Mouse (Mus musculus) CH12F3 (cell line): Measurements from ENCODE around the gene Fntb.

ENCODE experiments used
- in situ Hi-C: fragments of 300-500 bp; cut with MboI; formaldehyde crosslinking; loops from 2 replicates; pipeline ENCODE4 v1.14.3; 2020; ENCODE audit warnings: low sequenced_read_pairs

Fntb gene

DNA sequence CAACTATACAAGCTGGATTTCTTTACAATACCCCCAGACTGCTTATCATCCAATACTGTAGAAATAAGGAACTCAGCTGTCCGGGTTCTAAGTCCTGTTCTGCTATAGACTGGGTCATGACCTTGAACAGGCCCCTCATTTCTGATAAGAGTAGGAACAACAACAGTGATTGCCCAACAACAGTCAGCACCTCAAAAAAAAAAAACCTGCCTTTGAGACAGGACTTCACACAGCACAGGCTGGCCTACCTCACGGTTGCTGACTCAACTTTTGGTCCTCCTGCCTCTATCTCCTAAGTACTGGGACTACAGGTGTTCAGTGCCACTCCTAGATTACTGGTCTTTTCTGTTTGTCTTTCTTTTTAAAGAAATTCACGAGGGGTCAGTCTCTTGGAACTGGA lies 183.4 kb downstream of the Fntb start:
- in situ Hi-C loops, result no loop called here

DNA sequence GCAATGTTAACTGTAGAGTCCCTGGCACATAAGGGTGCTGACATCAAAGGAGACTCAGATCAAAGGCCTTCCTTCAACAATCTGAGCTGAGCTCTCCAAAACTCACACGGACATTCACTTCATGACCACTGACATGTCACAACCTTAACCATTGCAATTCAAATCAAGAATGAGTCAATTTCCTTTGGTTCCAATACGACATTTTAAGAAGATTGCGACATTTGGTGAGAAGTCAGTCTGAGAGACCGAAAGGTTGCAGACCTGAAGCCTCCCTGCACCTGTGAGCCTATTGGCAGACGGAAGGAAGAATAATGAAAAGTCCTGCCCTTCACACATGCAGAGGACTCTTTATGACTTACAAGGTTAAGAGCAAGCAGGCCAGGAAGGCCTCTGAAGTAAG lies 184.9 kb downstream of the Fntb start:
- in situ Hi-C loops, result no loop called here

DNA sequence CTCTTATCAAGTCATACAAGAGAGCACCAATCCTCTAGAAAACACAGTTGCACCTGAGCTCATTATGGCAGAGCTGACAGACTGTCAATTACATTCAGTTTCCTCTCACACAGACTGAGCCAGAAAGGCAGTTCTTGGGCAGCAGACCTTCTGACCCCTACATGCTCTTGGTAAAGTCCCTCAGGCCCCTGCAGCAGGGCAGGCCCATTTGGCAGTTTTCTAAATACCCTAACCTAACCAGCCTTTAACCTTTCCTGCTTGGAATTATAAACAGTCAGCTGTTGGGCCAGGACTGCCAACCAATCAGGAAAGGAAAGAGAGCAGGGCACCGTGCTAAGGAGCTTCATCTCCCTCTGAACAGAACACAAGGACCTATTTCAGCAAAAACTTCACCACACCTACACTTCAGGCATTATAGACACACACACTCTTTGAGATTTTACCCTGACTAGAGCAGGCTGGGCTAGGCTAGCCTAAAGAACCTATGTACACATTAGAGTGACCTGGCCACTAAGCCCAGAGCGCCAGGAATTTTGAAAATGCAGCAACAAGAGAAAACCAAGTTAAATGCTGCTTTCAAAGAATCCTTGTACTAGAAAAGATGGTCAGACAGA lies 188.5 kb downstream of the Fntb start:
- in situ Hi-C loops, result no loop called here

DNA sequence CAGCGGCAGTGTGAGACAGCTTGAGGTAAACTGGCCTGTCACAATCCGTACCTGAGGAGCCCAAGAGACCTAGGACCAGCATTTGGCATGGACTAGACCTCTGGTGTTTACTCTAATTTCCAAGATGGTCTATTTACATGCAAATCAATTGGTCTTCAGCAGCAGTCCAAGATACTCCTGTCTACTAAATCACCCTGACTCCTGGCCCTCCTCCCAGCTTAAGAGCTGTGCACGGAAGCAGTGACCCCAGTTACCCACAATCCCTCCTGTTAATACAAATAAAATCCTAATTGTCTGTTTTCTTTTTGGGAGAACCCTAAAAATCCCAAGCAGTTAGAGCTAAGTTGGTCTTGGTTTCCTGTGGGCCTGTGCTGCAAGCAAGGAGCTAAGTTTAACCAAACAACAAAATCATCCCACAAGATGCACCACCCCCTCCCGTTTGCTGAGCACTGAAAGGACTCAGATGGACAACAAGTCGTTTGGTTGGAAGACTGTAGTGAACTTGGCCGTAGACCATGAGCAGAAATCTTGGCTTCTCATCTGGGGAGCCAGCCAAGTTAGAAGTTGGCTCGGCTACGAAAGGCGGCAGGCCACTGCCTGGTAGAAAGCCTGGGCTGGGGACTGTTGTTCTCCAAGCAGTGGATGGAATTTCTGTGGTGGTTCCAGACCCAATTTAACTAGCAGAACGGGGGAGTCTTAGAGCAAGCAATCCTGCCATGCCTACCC lies 189.5 kb downstream of the Fntb start:
- in situ Hi-C loops, result no loop called here

DNA sequence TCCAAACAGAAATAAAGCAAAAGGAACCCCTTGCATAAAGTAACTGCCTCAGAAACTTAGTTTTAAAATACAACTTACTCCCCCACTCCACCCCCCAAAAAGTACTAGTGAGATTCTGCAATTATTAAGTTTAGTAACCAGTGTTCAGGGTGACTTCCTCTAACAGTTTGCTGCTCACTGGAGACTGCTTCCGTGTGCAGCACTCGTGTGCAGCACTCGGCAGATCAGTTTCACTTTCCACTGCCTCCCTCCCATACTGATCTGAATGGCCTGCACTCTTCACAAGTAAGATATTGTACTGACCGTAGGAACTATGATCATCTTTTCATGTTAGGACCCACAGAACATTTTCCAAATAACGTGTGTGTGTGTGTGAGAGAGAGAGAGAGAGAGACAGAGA lies 192.3 kb downstream of the Fntb start:
- in situ Hi-C loops, result no loop called here

DNA sequence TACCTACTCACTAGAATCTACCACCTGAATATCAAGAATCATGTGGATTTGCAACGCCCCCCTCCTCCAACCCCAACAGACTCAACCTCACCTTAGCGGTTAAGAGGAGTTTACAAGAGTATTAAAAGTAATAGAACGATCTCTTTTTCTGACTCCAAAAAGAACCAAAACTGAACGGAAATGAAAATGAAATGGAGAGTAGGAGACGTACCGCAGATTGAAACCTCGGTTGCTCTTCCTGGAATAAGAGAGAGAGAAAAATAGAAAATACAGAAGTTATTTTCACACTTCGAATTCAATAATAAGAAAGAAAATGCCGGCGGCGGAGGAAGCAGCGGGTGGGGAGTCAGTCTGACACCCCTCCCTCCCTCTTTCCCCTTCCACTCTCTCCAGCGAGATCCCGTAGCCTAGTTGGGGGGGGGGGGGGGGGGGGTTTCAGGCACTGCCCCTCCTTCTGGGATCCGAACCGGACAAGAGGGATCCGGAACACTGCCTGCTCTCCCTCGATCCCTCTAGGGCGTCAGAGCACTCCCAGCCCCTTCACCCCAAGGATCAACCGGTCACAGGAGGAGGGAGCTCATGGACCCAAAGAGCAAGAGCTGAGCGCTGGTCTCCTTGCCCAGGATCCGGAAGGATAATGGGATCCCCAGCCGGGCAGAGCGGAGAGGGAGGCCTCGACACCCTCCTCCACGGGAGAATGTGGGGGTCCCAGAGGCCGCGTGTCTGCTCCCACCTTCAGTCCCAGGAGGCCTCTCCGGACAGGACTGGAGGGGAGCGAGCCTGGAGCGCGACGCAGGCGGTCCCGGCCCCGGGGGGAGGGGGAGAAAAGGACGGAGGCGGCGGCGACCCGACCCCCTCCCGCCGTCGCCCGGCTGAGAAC lies 195.9 kb downstream of the Fntb start:
- in situ Hi-C loops, result no loop called here

DNA sequence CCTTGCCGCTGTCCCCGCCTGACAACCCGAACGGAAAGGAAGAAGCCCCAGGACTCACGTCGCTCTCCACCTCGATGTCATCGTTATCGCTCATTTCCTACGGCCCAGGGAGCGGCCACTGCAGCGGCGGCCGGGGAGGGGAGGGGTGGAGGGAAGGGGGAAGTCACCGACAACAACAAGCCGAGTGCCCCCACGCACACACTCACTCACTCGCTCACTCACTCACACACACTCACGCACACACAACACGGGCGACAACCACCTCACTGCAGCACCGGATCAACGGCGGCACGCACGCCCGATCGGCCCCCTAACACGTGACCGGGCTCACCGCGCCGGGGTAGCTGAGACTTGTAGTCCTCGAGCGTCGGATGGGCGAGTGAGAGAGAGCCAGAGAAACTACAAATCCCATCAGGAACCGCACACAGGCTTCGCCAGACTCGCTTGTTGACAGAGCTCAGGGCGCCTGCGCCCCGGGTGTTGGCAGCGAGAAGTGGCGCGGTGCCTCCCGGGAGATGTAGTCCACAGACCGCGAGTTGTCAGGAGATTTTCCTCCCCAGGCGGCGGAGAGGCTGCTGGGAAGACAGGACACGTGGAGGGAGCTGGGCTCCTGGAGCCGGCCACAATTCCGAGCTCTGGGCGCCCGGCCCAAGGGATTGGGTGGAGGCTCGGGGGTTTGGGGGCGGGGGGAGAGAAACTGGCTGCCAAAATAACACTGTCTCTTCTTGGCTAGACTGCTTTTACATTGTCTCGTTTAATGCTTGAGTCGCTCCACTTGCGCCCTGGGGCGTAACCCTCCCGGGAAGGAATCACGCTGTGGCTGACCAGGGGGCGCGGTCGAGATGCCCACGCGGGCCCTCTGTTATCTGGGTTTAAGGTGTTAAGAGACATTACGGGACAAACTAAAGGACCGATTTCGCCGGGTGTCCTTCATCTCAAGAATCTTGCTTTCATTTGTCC lies 196.8 kb downstream of the Fntb start, which contains the start of gene Max:
TSS of gene Max (minus strand) at position 270 of the 960 bp plus-strand sequence.
- in situ Hi-C loops, result no loop called here

DNA sequence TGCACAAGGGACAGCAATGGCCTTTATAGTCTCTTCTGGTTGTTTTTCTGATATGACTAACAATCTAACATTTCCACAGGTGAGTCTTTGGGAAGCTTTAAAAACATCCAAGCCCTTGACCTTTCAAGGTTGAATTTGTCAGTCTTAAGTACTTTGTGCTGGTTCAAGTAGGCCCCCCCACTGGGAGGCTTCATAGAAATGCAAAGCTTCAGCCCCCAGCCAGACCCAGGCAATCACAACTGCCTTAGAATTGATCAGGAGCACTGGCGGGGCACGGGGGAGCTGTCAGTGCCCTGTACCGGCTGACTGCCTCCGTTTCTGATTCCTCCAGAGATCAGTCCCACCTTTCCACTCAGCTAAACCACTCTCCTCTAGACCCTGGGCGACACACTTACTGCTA lies 199.7 kb downstream of the Fntb start:
- in situ Hi-C loops, result no loop called here

DNA sequence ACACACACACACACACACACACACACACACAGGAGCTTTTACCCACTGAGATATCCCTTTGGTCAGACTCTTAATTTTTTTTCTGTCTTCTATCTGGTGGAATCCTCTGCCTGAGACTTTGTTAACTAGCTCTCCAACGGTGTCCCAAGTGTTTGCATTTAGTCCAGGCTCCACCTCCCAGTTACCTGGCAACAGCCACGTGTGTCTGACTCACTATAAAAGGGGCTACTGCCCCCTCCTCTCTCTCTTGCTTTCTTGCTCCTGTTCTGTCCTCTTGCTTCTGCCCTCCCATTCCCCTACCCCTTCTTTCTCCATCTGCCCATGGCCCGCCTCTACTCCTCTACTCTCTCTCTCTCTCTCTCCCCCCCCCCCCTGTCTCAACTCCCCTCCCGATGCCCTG lies 200.5 kb downstream of the Fntb start:
- in situ Hi-C loops, result no loop called here
